Mouse (Mus musculus) splenic B cell, adult 2 months (primary cell): ENCODE results near the gene Pnkd.

ENCODE experiments used
- DNase-seq: peaks from one replicate; pipeline ENCODE4 v3.0.0-alpha.2; 2011; ENCODE audit warnings: low read depth, low spot score
- H3K27me3 ChIP-seq: 2 replicates; pipeline ENCODE4 v1.6.1; 2012; ENCODE audit warnings: mild to moderate bottlenecking, low read length, moderate library complexity, mixed read lengths; ENCODE audit not compliant: control insufficient read depth, poor library complexity, insufficient read depth, severe bottlenecking
- H3K36me3 ChIP-seq: 2 replicates; pipeline ENCODE4 v1.6.1; 2012; ENCODE audit warnings: mild to moderate bottlenecking, low read length, moderate library complexity, mixed read lengths; ENCODE audit not compliant: control insufficient read depth, poor library complexity, insufficient read depth, severe bottlenecking

Gene Pnkd

GRCm38 (mm10) chr1:74284543-74285160, at the start of gene Pnkd, which contains the start of gene Aamp:
Gene Pnkd (plus strand): TSS chr1:74284930.
Gene Aamp (minus strand): TSS chr1:74284738.
- Histone ChIP-seq H3K36me3 (peaks cover 6% of the 10 kb centered on the region), H3K27me3 (no peaks in the 10 kb centered on the region)
- DNase-seq = peak; percentile 100

GRCm38 (mm10) chr1:74235938-74236589, 48.7 kb upstream of the Pnkd start, which contains the start of gene Arpc2:
Gene Arpc2 (plus strand): TSS chr1:74236084.
- H3K36me3 ChIP-seq = peaks cover 1% of the 10 kb centered on the region; the same call in 1 of the 2 replicates
- H3K27me3 ChIP-seq = no peaks in the 10 kb centered on the region
- DNase-seq = peak; percentile 98

GRCm38 (mm10) chr1:74236590-74237317, 48.0 kb upstream of the Pnkd start:
- H3K36me3 ChIP-seq = peaks cover 2% of the 10 kb centered on the region; the same call in 1 of the 2 replicates
- peak; percentile 64 for DNase-seq
- H3K27me3 ChIP-seq = no peaks in the 10 kb centered on the region

- peaks cover 2% of the 10 kb centered on the region; the same call in 1 of the 2 replicates for H3K36me3 ChIP-seq
- H3K27me3 ChIP-seq = no peaks in the 10 kb centered on the region
- no peak for DNase-seq
Observed at GRCm38 (mm10) chr1:74237671-74238070, 47.1 kb upstream of the Pnkd start.

- Histone ChIP-seq H3K36me3 (peaks cover 2% of the 10 kb centered on the region; the same call in 1 of the 2 replicates), H3K27me3 (no peaks in the 10 kb centered on the region)
- peak; percentile 79 for DNase-seq
Observed at GRCm38 (mm10) chr1:74238136-74238535, 46.6 kb upstream of the Pnkd start.

- Histone ChIP-seq H3K36me3 (peaks cover 2% of the 10 kb centered on the region; the same call in 1 of the 2 replicates), H3K27me3 (no peaks in the 10 kb centered on the region)
- DNase-seq = no peak
Observed at GRCm38 (mm10) chr1:74239162-74239561, 45.6 kb upstream of the Pnkd start.

- Histone ChIP-seq H3K27me3 (no peaks in the 10 kb centered on the region), H3K36me3 (peaks cover 2% of the 10 kb centered on the region; the same call in 1 of the 2 replicates)
- DNase-seq = peak; percentile 31
Observed at GRCm38 (mm10) chr1:74239618-74240017, 45.1 kb upstream of the Pnkd start.

GRCm38 (mm10) chr1:74240311-74240710, 44.4 kb upstream of the Pnkd start:
- H3K36me3 ChIP-seq = peaks cover 2% of the 10 kb centered on the region; the same call in 1 of the 2 replicates
- H3K27me3 ChIP-seq = no peaks in the 10 kb centered on the region
- no peak for DNase-seq

GRCm38 (mm10) chr1:74240832-74241231, 43.9 kb upstream of the Pnkd start:
- H3K27me3 ChIP-seq = no peaks in the 10 kb centered on the region
- DNase-seq = no peak
- H3K36me3 ChIP-seq = peaks cover 3% of the 10 kb centered on the region; the same call in 1 of the 2 replicates

GRCm38 (mm10) chr1:74245525-74245924, 39.2 kb upstream of the Pnkd start:
- H3K27me3 ChIP-seq = no peaks in the 10 kb centered on the region
- no peak for DNase-seq
- H3K36me3 ChIP-seq = peaks cover 11% of the 10 kb centered on the region

- Histone ChIP-seq H3K36me3 (peaks cover 23% of the 10 kb centered on the region), H3K27me3 (no peaks in the 10 kb centered on the region)
- peak; percentile 78 for DNase-seq
Observed at GRCm38 (mm10) chr1:74248799-74249198, 35.9 kb upstream of the Pnkd start.

GRCm38 (mm10) chr1:74249331-74249980, 35.3 kb upstream of the Pnkd start:
- Histone ChIP-seq H3K36me3 (peaks cover 25% of the 10 kb centered on the region), H3K27me3 (no peaks in the 10 kb centered on the region)
- DNase-seq = no peak

GRCm38 (mm10) chr1:74250096-74250495, 34.6 kb upstream of the Pnkd start:
- Histone ChIP-seq H3K36me3 (peaks cover 25% of the 10 kb centered on the region), H3K27me3 (no peaks in the 10 kb centered on the region)
- no peak for DNase-seq

GRCm38 (mm10) chr1:74255704-74256345, 28.9 kb upstream of the Pnkd start:
- Histone ChIP-seq H3K36me3 (peaks cover 42% of the 10 kb centered on the region), H3K27me3 (no peaks in the 10 kb centered on the region)
- DNase-seq = no peak
